8 mouse cellular contexts compared by ENCODE assay signal in the genomic region with DNA sequence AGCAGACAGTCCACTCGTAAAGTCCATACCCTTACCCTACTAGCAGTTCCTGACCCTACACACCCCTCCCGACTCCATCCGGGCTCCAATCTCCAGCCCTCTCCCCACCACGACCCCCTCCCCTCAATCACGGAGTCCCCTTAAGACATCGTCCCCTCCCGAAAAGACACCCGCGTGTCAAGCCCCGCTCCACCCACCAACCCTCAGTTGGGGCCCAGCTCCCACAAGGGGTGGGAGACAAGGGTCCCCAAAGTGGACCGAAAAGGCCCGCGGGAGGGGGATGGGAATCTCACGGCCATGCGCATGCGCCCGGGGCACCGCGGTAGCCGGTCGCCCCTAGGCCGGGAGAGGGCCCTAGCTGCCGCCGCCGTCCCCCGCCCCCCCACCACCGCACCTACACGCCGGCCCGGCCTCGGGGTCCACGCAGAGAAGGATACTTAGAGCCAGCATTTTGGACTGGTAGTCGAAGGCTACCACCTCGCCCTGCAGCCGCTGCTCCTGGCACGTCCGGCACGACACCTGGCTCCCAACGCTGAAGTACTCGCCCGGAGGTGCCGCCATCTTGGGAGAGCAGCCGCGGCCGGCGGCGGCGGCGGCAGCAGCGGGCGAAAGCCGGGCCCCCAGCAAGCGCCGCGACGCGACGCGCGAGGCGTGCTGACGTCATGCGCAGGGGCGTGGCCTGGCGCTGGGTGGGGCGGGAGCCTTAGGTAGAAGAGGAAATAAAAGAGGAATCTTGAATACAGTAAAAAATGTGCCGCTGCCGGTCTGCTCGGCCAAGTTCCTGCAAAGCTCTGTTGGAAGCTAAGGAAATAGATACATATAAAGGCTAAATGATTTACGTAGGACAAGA. TPM values are rescaled to one million over a fixed set of nuclear protein-coding genes. Genes with fewer than 3 reads are reported as not detected.
DNase-seq lines count a peak whose midpoint lies in the region; ATAC-seq and TF ChIP-seq lines count a peak whose summit lies in the region.

Gene Lsm12 (minus strand): TSS at position 651 of the 850 bp plus-strand sequence.

- peaks cover 32% of the 10 kb centered on the region for H3K36me3 ChIP-seq in ES-Bruce4 (ENCODE audit: control insufficient read depth, insufficient read depth, low read length, poor library complexity, severe bottlenecking)
- peaks cover 25% of the 10 kb centered on the region for H3K36me3 ChIP-seq in forebrain, embryonic 14.5 days (ENCODE audit: control insufficient read depth, insufficient read depth, low read length)
- peaks cover 16% of the 10 kb centered on the region for H3K36me3 ChIP-seq in neural tube, embryonic 15.5 days

- peak within 1 kb of the TSS; percentile 96 for H3K9ac ChIP-seq in ES-Bruce4 (ENCODE audit: low read depth, poor library complexity, severe bottlenecking)
- peak within 1 kb of the TSS; percentile 94 for H3K9ac ChIP-seq in forebrain, embryonic 14.5 days (ENCODE audit: low read length)
- peak within 1 kb of the TSS; percentile 94 for H3K9ac ChIP-seq in neural tube, embryonic 15.5 days (replicated peaks)

- TF ChIP-seq POLR2A in ES-Bruce4 (IDR thresholded peaks at IDR 0.05; ENCODE audit: insufficient read depth, low read length) = peak; percentile 59

- peak within 1 kb of the TSS; percentile 81 for H3K4me2 ChIP-seq in forebrain, embryonic 14.5 days (ENCODE audit: low read length)
- H3K4me2 ChIP-seq in neural tube, embryonic 15.5 days = peak within 1 kb of the TSS; percentile 63

- H3K27ac ChIP-seq in ES-Bruce4 (ENCODE audit: insufficient read depth, low read length) = peak within 1 kb of the TSS; percentile 83
- H3K27ac ChIP-seq in forebrain, embryonic 14.5 days (ENCODE audit: low read depth, low read length) = peak within 1 kb of the TSS; percentile 96
- H3K27ac ChIP-seq in neural tube, embryonic 15.5 days (replicated peaks) = peak within 1 kb of the TSS; percentile 98

- H3K27me3 ChIP-seq in ES-Bruce4 (ENCODE audit: control insufficient read depth, insufficient read depth, low read length, poor library complexity, severe bottlenecking) = no peaks in the 10 kb centered on the region
- H3K27me3 ChIP-seq in forebrain, embryonic 14.5 days (replicated peaks; ENCODE audit: control insufficient read depth, insufficient read depth, low read length) = no peaks in the 10 kb centered on the region
- H3K27me3 ChIP-seq in neural tube, embryonic 15.5 days (replicated peaks) = no peaks in the 10 kb centered on the region

- DNase-seq in forebrain, embryonic 14.5 days (ENCODE audit: low spot score) = peak; percentile 96
- peak; percentile 98 to 99 for DNase-seq in heart, postnatal 14 days
- DNase-seq in layer of hippocampus, adult 11-12 months (ENCODE audit: low spot score) = peak; percentile 93
- peak; percentile 96 to 97 for DNase-seq in lung, adult 18-20 months
- DNase-seq in testis, postnatal 14 days (ENCODE audit: low spot score) = peak; percentile 94

- H3K4me1 ChIP-seq in ES-Bruce4 (ENCODE audit: control insufficient read depth, insufficient read depth, low read length) = peaks cover 2% of the 10 kb centered on the region
- H3K4me1 ChIP-seq in forebrain, embryonic 14.5 days (ENCODE audit: control insufficient read depth, insufficient read depth, low read length) = peaks cover 8% of the 10 kb centered on the region
- peaks cover 36% of the 10 kb centered on the region for H3K4me1 ChIP-seq in neural tube, embryonic 15.5 days

- intact Hi-C loops in heart, postnatal 14 days (cut with DNase I) = loop anchor here (5.0 kb wide), 1 partner anchor 37 kb away; no protein-coding TSS in a partner anchor

- under 1% methylated on average over 66 of the region's 70 CpGs for WGBS in forebrain, embryonic 14.5 days
- whole genome bisulfite sequencing in neural tube, embryonic 15.5 days = under 1% methylated on average over 67 of the region's 70 CpGs

- TF ChIP-seq CTCF in ES-Bruce4 (IDR thresholded peaks at IDR 0.05; ENCODE audit: low read depth, low read length) = no peak

- H3K4me3 ChIP-seq in ES-Bruce4 (ENCODE audit: low read depth, low read length) = peak within 1 kb of the TSS; percentile 98
- peak within 1 kb of the TSS; percentile 89 for H3K4me3 ChIP-seq in forebrain, embryonic 14.5 days (ENCODE audit: low read depth, low read length)
- peak within 1 kb of the TSS; percentile 93 for H3K4me3 ChIP-seq in neural tube, embryonic 15.5 days (replicated peaks)

- no peaks in the 10 kb centered on the region for H3K9me3 ChIP-seq in ES-Bruce4 (replicated peaks; ENCODE audit: control insufficient read depth, insufficient read depth, low read length, poor library complexity, severe bottlenecking)
- H3K9me3 ChIP-seq in forebrain, embryonic 14.5 days (replicated peaks; ENCODE audit: control insufficient read depth, low read length) = no peaks in the 10 kb centered on the region
- H3K9me3 ChIP-seq in neural tube, embryonic 15.5 days (replicated peaks) = no peaks in the 10 kb centered on the region

- no peak for TF ChIP-seq EP300 in ES-Bruce4 (IDR thresholded peaks at IDR 0.05; ENCODE audit: insufficient read depth, low read depth, low read length)

- peak; percentile 72; the same call in 1 of the 2 replicates for ATAC-seq in cerebellum, adult (ENCODE audit: insufficient number of reproducible peaks, low FRiP score, low TSS enrichment)
- peak; percentile 91 for ATAC-seq in forebrain, embryonic 14.5 days
- ATAC-seq in neural tube, embryonic 15.5 days (ENCODE audit: low FRiP score) = peak; percentile 89

RNA-seq across cellular contexts. Expression of gene Lsm12, which starts in this region (rescaled TPM):
- polyA plus RNA-seq in ES-Bruce4 (2011; ENCODE audit: insufficient read depth, insufficient read length, low read depth, missing spikeins) = 137 and 146 TPM in 2 replicates
- polyA plus RNA-seq in forebrain, embryonic 14.5 days (2014; fragmentation: Nextera tagmentation; extraction: Ambion mirVana) = 83.1 and 93.7 TPM in 2 replicates
- 10 to 100 TPM; 44.4 to 47.6 TPM for total RNA-seq in heart, postnatal 14 days (2021)
- polyA plus RNA-seq in neural tube, embryonic 15.5 days (2015; fragmentation: Nextera tagmentation; extraction: Ambion mirVana) = 111 and 121 TPM in 2 replicates

Comparison
In these comparisons a context has a peak if more than half of its experiments do, and no peak if none do; other contexts are left out.
1. Peak in every context shown above with its lines: DNase-seq, ATAC-seq, H3K4me3 ChIP-seq and H3K27ac ChIP-seq.